Mouse (Mus musculus) CH12.LX (cell line): ENCODE measurements around the gene Xpnpep3. TPM values are rescaled to one million over a fixed set of nuclear protein-coding genes. Genes with fewer than 3 reads are reported as not detected.

Source experiments
- DNase-seq: peaks from one replicate; pipeline ENCODE4 v3.0.0-alpha.2; 2013; ENCODE audit errors: extremely low read depth
- H3K27ac ChIP-seq: 2 replicates; pipeline ENCODE4 v1.5.1; 2012; ENCODE audit warnings: low read depth, mild to moderate bottlenecking, control low read depth, moderate library complexity; ENCODE audit not compliant: insufficient read depth
- H3K27me3 ChIP-seq: replicated peaks from 2 replicates; pipeline ENCODE3; 2012; ENCODE audit warnings: inconsistent platforms
- H3K36me3 ChIP-seq, 2 experiments: replicated peaks in 1 of 2; 2 replicates each; pipeline versions ENCODE3 to v1.6.1; 2012; ENCODE audit warnings: inconsistent platforms in 1 of 2, low read length in 1 of 2, mild to moderate bottlenecking in 1 of 2, mixed read lengths in 1 of 2, moderate library complexity in 1 of 2; ENCODE audit not compliant: control insufficient read depth in 1 of 2, insufficient read depth in 1 of 2
- H3K4me1 ChIP-seq, 2 experiments: 2 replicates each; pipeline ENCODE4 v1.6.1; 2012; ENCODE audit warnings: inconsistent platforms in 1 of 2, moderate library complexity in 1 of 2; ENCODE audit not compliant: insufficient read depth in 2 of 2, control insufficient read depth in 1 of 2
- H3K4me2 ChIP-seq: 2 replicates; pipeline ENCODE4 v1.6.1; 2012; ENCODE audit warnings: low read depth, mild to moderate bottlenecking, control low read depth; ENCODE audit not compliant: poor library complexity, insufficient read depth, severe bottlenecking
- H3K4me3 ChIP-seq, 3 experiments: fragments of 150-350 bp in 1 of 3; sonication (generic) in 1 of 3; replicated peaks in 1 of 3; 2 replicates each; pipeline versions ENCODE3 to v1.5.1; 2011 to 2012; ENCODE audit warnings: low read depth in 2 of 3, low read length in 2 of 3, mild to moderate bottlenecking in 2 of 3, moderate library complexity in 2 of 3, control low read depth in 1 of 3, improper control_type of control experiment in 1 of 3, inconsistent platforms in 1 of 3, mixed read lengths in 1 of 3; ENCODE audit not compliant: poor library complexity in 1 of 3
- H3K79me2 ChIP-seq: replicated peaks from 2 replicates; pipeline ENCODE4 v1.6.1; 2012; ENCODE audit warnings: mild to moderate bottlenecking, moderate library complexity; ENCODE audit not compliant: control insufficient read depth, poor library complexity, insufficient read depth, severe bottlenecking; ENCODE audit errors: extremely low read depth
- H3K9ac ChIP-seq: 2 replicates; pipeline ENCODE4 v1.6.1; 2012; ENCODE audit warnings: low read depth, mild to moderate bottlenecking, control low read depth, moderate library complexity; ENCODE audit not compliant: insufficient read depth
- H3K9me3 ChIP-seq: replicated peaks from 2 replicates; pipeline ENCODE3; 2012; ENCODE audit warnings: low read length, inconsistent platforms, mixed read lengths
- BHLHE40 ChIP-seq: IDR thresholded peaks from 2 replicates; pipeline ENCODE4 v1.6.1; 2011; ENCODE audit warnings: mild to moderate bottlenecking, low read depth, low read length, improper control_type of control experiment
- CHD1 ChIP-seq: IDR thresholded peaks from 2 replicates; pipeline ENCODE4 v1.6.1; 2012; ENCODE audit warnings: low read depth, low read length, improper control_type of control experiment, inconsistent platforms
- CHD2 ChIP-seq: IDR thresholded peaks from 2 replicates; pipeline ENCODE4 v1.6.1; 2011; ENCODE audit warnings: low read length, improper control_type of control experiment
- CTCF ChIP-seq, 2 experiments: IDR thresholded peaks in 1 of 2; conservative IDR thresholded peaks in 1 of 2; 2 replicates each; pipeline ENCODE4 v1.5.1; 2011 to 2012; ENCODE audit warnings: low read depth in 2 of 2, low read length in 2 of 2, improper control_type of control experiment in 1 of 2, inconsistent platforms in 1 of 2, mild to moderate bottlenecking in 1 of 2, moderate library complexity in 1 of 2
- ELF1 ChIP-seq: IDR thresholded peaks from 2 replicates; pipeline ENCODE4 v1.6.1; 2014; ENCODE audit warnings: low read depth, mild to moderate bottlenecking, inconsistent platforms, low read length, improper control_type of control experiment
- EP300 ChIP-seq: IDR thresholded peaks from 2 replicates; pipeline ENCODE4 v1.6.1; 2011; ENCODE audit warnings: low read length, improper control_type of control experiment
- HCFC1 ChIP-seq: IDR thresholded peaks from 2 replicates; pipeline ENCODE4 v1.6.1; 2012; ENCODE audit warnings: low read depth, mild to moderate bottlenecking, inconsistent platforms, low read length, improper control_type of control experiment
- IRF4 ChIP-seq: IDR thresholded peaks from 2 replicates; pipeline ENCODE4 v1.6.1; 2014; ENCODE audit warnings: low read depth, mild to moderate bottlenecking, inconsistent platforms, low read length, improper control_type of control experiment
- KAT2A ChIP-seq: IDR thresholded peaks from 2 replicates; pipeline ENCODE4 v1.6.1; 2012; ENCODE audit warnings: low read length, improper control_type of control experiment, inconsistent platforms; ENCODE audit not compliant: insufficient replicate concordance
- MAFK ChIP-seq: IDR thresholded peaks from 2 replicates; pipeline ENCODE4 v1.6.1; 2011; ENCODE audit warnings: low read length, improper control_type of control experiment; ENCODE audit not compliant: insufficient replicate concordance
- MAZ ChIP-seq: IDR thresholded peaks from 2 replicates; pipeline ENCODE4 v1.6.1; 2012; ENCODE audit warnings: low read depth, mild to moderate bottlenecking, inconsistent platforms, low read length, improper control_type of control experiment, moderate library complexity
- MEF2A ChIP-seq: IDR thresholded peaks from 2 replicates; pipeline ENCODE4 v1.6.1; 2014; ENCODE audit warnings: low read depth, mild to moderate bottlenecking, inconsistent platforms, low read length, improper control_type of control experiment, borderline replicate concordance
- MYC ChIP-seq: IDR thresholded peaks from 2 replicates; pipeline ENCODE4 v1.6.1; 2011; ENCODE audit warnings: low read depth, mild to moderate bottlenecking, improper control_type of control experiment, low read length
- NELFE ChIP-seq: IDR thresholded peaks from 2 replicates; pipeline ENCODE4 v1.6.1; 2011; ENCODE audit warnings: low read depth, low read length, improper control_type of control experiment
- POLR2AphosphoS2 ChIP-seq: IDR thresholded peaks from 2 replicates; pipeline ENCODE4 v1.6.1; 2011; ENCODE audit warnings: low read depth, low read length, improper control_type of control experiment
- RAD21 ChIP-seq: IDR thresholded peaks from 2 replicates; pipeline ENCODE4 v1.6.1; 2011; ENCODE audit warnings: low read depth, mild to moderate bottlenecking, low read length, improper control_type of control experiment, moderate library complexity
- RCOR1 ChIP-seq: conservative IDR thresholded peaks from 2 replicates; pipeline ENCODE4 v1.6.1; 2012; ENCODE audit warnings: low read depth, mild to moderate bottlenecking, inconsistent platforms, low read length, improper control_type of control experiment
- SIN3A ChIP-seq: IDR thresholded peaks from 2 replicates; pipeline ENCODE4 v1.6.1; 2012; ENCODE audit warnings: low read length, improper control_type of control experiment, inconsistent platforms
- SMC3 ChIP-seq: IDR thresholded peaks from 2 replicates; pipeline ENCODE4 v1.6.1; 2011; ENCODE audit warnings: low read depth, low read length, improper control_type of control experiment
- TCF12 ChIP-seq: IDR thresholded peaks from 2 replicates; pipeline ENCODE4 v1.6.1; 2014; ENCODE audit warnings: low read depth, mild to moderate bottlenecking, inconsistent platforms, low read length, improper control_type of control experiment
- UBTF ChIP-seq: IDR thresholded peaks from 2 replicates; pipeline ENCODE4 v1.6.1; 2012; ENCODE audit warnings: low read depth, mild to moderate bottlenecking, inconsistent platforms, low read length, improper control_type of control experiment, moderate library complexity
- USF1 ChIP-seq: IDR thresholded peaks from 2 replicates; pipeline ENCODE4 v1.6.1; 2014; ENCODE audit warnings: low read depth, mild to moderate bottlenecking, inconsistent platforms, low read length, improper control_type of control experiment
- ZC3H11A ChIP-seq: IDR thresholded peaks from 2 replicates; pipeline ENCODE4 v1.6.1; 2012; ENCODE audit warnings: low read depth, mild to moderate bottlenecking, inconsistent platforms, low read length, improper control_type of control experiment
- ZMIZ1 ChIP-seq: IDR thresholded peaks from 2 replicates; pipeline ENCODE4 v1.6.1; 2012; ENCODE audit warnings: low read depth, mild to moderate bottlenecking, inconsistent platforms, low read length, improper control_type of control experiment
- ZNF384 ChIP-seq: IDR thresholded peaks from 2 replicates; pipeline ENCODE4 v1.6.1; 2012; ENCODE audit warnings: low read depth, low read length, improper control_type of control experiment, inconsistent platforms
- dilution Hi-C: fragments of 300-500 bp; cut with MboI; formaldehyde crosslinking; loops from 2 replicates; pipeline ENCODE4 v1.14.3; 2020; ENCODE audit warnings: low sequenced_read_pairs; ENCODE audit not compliant: extremely low pct_unique_long_range_greater_than_20kb, extremely low pct_ligation_motif_present
- in situ Hi-C: fragments of 300-500 bp; cut with MboI; formaldehyde crosslinking; loops from 3 replicates; pipeline ENCODE4 v1.14.3; 2019; ENCODE audit warnings: low sequenced_read_pairs, low pct_ligation_motif_present, low pct_unique_long_range_greater_than_20kb, mixed read lengths
- polyA plus RNA-seq: library from polyadenylated mRNA; unstranded; fragments of >175 nt; gene quantifications from 2 replicates; pipeline ENCODE4 v1.2.1, GENCODE M21; 2012; ENCODE audit warnings: low read depth; ENCODE audit not compliant: insufficient read length
- total RNA-seq, 2 experiments: library from RNA; depleted of rRNA; stranded (reverse); fragments of 300-350 nt in 1 of 2; fragments of >200 nt in 1 of 2; gene quantifications; 2 replicates each; pipeline ENCODE4 v1.2.3; 2012 to 2014

Xpnpep3 gene
- total and polyA plus RNA-seq, 3 experiments: 4.3 to 6.0 (median 5.2) TPM

DNA sequence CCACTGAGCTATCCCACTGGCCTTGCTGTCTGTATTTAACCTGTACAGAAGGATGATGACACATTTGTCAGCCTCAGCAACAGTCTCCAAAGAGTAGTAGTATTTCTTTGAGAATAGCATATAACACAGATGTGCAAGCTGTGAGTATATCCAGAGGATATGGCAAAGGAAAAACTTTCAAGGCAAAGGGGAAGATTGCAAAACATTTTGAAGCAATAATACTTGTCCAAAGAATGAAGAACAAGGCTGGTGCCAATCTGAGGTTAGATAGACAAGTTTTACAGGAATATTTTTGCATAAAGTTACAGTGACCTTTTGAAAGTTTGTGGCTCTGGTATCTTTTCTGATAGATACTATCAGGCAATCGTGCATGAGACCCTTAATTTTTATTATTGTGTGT is 31.3 kb downstream of the Xpnpep3 start:
- no peak for DNase-seq
- in situ Hi-C loops (no loop called here), dilution Hi-C loops (no loop called here)
- H3K4me1 ChIP-seq: no peaks in the 10 kb centered on the region
- no peak for TF ChIP-seq RCOR1
- TF ChIP-seq CTCF (conservative IDR thresholded peaks at IDR 0.05 in 1 of 2, IDR thresholded peaks at IDR 0.05 in 1 of 2; ENCODE audit: low read depth in 2 of 2, low read length in 2 of 2): no peak
- TF ChIP-seq MAZ: no peak
- TF ChIP-seq HCFC1: no peak
- TF ChIP-seq KAT2A: no peak
- no peak for TF ChIP-seq ELF1
- TF ChIP-seq CHD1: no peak
- no peak for TF ChIP-seq CHD2
- no peak for TF ChIP-seq SIN3A
- no peak for TF ChIP-seq TCF12
- TF ChIP-seq NELFE: no peak
- no peak for TF ChIP-seq ZNF384
- TF ChIP-seq RAD21: no peak
- no peak for TF ChIP-seq POLR2AphosphoS2
- no peak for TF ChIP-seq SMC3
- no peak overlapping the region for H3K4me2 ChIP-seq
- no peaks in the 10 kb centered on the region for H3K79me2 ChIP-seq
- H3K9me3 ChIP-seq: no peaks in the 10 kb centered on the region
- no peak overlapping the region for H3K27ac ChIP-seq
- H3K4me3 ChIP-seq: no peak overlapping the region
- no peaks in the 10 kb centered on the region for H3K27me3 ChIP-seq
- no peak overlapping the region for H3K9ac ChIP-seq
- H3K36me3 ChIP-seq: peaks cover 29 to 65% of the 10 kb centered on the region in 2 experiments

DNA sequence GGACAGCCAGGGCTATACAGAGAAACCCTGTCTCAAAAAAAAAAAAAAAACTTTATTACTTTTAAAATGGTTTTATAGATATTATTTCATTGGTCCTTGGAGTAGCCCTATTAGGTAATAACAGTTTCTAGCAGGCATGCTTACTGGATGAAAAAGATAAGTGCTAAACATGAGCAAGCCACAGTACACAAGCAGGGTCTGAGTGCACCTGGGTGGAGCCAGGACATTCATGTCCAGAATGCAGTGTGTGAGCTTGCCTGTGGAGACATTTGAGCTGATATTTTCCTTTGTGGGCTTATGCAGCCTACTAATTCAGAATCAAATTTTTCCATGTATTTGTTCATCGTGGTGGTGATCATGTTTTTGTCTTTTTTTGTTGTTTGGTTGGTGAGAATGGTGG is 38.4 kb downstream of the Xpnpep3 start:
- dilution Hi-C loops (no loop called here), in situ Hi-C loops (no loop called here)
- H3K27me3 ChIP-seq: no peaks in the 10 kb centered on the region
- no peaks in the 10 kb centered on the region for H3K4me1 ChIP-seq
- no peak overlapping the region for H3K9ac ChIP-seq
- no peak overlapping the region for H3K4me3 ChIP-seq
- peaks cover 26 to 61% of the 10 kb centered on the region in 2 experiments for H3K36me3 ChIP-seq
- H3K79me2 ChIP-seq: no peaks in the 10 kb centered on the region
- no peak overlapping the region for H3K27ac ChIP-seq
- TF ChIP-seq EP300: no peak
- TF ChIP-seq BHLHE40: no peak
- TF ChIP-seq MEF2A: no peak
- no peak for TF ChIP-seq UBTF
- TF ChIP-seq USF1: no peak
- TF ChIP-seq ZC3H11A: no peak
- no peak for TF ChIP-seq MYC
- TF ChIP-seq KAT2A: no peak
- TF ChIP-seq IRF4: no peak
- no peak for TF ChIP-seq RCOR1
- no peak for TF ChIP-seq ZMIZ1
- no peak for TF ChIP-seq SIN3A
- no peak for TF ChIP-seq MAFK
- H3K4me2 ChIP-seq: no peak overlapping the region
- no peaks in the 10 kb centered on the region for H3K9me3 ChIP-seq
- no peak for DNase-seq
